Mouse (Mus musculus): ENCODE measurements around the gene Aen.

The Aen gene

DNA sequence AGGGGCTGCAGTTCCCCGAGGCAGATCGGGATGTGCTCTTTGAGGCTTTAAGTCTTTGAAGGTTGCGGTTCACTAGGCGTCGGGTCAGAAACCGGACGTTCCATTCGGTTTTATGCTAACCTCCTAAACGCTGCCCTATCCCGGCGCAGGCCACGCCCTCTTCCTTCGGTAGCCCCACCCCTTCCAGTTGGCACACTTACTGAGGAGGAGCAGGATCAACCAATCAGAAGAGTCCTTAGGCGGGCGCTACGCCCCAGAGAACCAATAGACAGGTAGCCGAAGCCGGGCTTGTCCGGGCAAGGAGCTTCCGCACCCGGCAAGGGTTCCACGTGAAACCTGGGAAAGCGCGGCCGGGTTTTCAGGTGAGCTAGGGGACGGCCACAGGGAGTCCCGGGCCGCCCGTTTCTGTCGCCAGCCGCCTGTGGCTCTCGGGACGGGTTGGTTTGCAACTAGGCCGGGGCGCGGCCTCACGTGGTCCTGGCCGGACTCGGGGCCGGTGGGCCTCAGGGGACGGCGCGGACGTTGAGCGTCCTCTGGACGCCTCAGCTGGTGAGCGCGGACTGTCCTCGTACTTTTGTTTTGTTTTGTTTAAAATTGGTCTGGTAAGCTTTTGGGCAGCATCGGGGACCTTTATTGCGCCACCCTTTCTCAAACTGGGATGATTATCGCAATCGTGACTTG, at the start of gene Aen:
Aen (plus strand) TSS at position 202 of the 681 bp plus-strand sequence.
- DNase-seq (ENCODE audit: extremely low spot score, low read depth, low spot score): peak; percentile 97

DNA sequence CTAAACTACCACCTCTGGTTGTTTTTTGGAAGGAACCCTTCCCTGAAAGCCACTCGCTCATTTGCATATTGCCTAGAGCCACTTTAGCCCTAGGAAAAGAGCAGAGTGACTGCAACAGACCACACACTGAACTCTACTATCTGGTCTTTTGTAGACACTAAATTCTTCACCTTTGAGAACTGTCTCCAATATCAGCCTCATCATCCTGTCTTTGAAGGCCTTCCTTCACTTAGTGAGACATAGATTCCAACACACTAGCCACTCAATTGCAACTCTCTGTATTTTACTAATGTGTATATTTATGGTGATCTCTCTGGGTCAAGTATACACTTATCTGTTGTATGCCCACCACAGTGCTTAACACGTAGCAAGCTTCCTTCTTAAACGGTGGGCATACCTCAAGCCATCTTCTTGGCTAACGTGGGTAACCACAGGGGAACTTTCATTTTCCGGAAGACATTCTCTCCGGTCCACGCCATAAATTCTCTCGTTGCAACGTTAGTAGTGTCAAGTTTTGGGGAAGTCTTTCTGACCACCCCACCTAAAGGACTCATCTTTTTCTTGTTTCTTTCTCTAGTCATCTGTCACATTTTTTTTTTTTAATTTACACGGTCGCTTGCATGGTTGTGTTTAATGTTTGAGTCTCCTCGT, 49.5 kb upstream of the Aen start:
- DNase-seq (ENCODE audit: extremely low spot score, low read depth, low spot score): no peak

DNA sequence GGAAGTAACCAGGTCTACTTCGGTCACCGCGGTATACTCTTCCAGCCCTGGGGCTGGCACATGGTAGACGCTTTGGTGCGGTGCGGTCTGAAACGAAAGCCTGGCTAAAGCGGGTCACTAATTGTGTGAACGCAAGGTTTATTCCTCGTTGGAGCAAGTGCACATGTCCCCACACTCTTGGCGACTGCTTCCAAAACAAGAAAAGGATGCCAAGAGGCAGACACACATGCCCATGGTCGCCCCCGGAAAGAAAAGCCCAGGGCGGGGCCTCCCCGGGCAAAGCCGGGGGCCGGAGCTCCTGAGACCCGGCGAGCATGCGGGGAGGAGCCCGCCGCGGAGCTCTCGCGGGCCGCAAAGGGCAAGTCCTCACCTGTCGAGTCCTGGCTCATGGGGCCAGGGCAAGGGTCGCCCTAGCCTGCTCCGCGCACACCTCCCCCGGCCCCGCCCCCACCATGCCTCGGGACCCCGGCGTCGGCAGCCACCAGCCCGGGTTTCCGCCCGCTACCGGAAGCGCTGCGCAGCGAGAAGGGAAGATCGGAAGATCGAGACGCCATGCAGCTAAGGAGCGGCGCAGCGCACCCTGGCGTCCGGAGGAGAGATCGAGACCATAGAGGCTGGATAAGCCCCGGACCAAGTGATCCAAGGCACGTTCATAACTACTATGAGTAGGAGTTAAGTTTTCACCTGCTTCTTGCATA, 48.8 kb upstream of the Aen start, which contains the start of gene Det1:
Det1 (minus strand) TSS at position 527 of the 698 bp plus-strand sequence.
- peak; percentile 86 for DNase-seq (ENCODE audit: extremely low spot score, low read depth, low spot score)

DNA sequence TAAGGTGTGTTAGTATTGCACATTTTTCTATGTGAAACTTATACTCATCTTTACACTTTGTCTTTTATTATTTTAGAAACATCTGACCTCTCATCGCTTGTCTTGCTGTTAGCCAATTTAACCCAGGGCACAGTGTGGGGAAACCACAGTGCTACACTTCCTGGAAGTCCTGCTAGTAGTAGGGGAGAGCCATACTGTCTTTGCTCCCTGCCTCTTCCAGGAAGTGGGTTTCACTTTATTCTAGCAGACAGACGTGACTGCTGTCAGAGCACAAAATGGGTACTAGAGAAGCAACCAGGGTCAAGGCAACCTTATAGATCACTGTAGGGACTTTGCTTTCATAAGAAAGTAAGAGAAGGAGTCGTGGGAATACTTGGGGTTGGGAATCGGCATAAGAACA, 41.6 kb upstream of the Aen start:
- DNase-seq (ENCODE audit: extremely low spot score, low read depth, low spot score): no peak

DNA sequence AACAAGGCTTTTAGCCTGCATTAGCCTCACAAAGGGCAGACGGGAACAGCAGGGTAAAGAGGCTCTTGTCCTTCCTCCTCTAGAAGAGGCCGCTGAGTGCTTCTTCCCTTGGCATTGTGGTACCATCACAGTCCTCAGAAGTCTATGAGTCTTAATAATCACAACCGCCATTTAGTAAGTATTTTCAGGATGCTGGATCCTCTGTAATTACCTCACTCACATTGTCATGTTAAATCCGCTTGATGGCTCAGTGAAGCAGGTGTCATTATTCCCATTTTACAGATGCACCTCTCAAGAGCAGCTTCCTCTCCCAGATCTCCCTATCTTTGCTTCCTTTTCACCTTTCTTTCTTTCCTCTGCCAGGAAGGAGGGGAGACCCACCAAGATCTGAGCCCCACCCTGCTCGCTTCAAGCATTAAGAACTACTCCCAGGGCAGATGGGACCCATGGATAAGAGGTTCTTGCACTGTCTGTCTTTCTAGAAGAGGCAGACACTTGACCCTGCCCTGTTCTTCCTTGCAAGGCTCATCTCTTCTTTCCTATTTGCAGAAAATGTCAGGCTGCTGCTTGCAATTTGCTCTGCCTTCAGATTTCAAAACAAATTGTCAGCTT, 40.5 kb upstream of the Aen start:
- DNase-seq (ENCODE audit: extremely low spot score, low read depth, low spot score): no peak

DNA sequence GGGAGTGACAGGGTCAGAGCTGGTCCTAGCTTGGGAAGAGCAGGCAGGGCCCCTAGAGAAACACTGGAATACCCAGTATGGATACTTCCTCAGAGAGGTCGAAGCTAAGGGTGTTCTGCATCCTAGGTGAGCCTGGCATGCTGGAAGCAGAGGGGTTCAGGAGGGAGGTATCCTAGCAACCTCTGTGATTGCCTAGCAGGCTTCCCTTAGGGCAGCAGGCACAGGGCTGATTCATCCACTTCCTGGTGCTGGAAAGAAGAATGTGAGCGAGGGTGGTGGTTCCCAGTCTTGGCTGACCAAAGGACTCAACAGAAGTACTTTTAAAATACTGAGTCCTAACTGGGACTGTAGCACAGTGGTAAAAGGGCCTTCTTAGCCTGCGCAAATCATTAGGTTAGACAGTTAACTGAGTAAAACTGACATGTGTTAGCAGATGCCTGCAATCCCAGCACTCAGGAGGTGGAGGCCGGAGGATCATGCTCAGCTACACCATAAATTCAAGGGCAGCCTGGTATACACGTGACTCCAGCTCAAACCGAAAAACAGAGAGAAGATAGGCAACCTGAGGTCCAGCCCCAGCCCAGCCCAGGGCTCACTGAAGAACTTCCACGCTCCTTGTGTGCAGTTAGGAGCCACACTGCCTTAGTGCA, 31.7 kb upstream of the Aen start:
- DNase-seq (ENCODE audit: extremely low spot score, low read depth, low spot score): no peak

DNA sequence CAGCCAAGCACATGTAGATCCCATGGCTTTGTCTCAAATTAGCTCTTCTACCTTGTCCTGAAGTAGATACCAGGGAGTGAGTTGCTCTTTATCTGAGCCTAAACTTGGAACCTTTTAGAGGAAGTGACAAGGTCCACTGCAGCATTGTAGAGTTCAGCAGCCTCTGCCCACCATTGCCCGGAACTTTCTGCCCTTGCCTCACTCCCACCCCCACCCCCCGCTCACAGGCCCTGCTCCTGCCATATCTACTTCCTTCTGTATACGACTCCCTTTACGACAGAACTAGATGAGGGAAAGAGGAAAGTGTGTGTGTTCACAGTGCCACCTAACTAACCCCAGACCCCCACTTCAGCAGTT, 31.2 kb upstream of the Aen start:
- no peak for DNase-seq (ENCODE audit: extremely low spot score, low read depth, low spot score)

DNA sequence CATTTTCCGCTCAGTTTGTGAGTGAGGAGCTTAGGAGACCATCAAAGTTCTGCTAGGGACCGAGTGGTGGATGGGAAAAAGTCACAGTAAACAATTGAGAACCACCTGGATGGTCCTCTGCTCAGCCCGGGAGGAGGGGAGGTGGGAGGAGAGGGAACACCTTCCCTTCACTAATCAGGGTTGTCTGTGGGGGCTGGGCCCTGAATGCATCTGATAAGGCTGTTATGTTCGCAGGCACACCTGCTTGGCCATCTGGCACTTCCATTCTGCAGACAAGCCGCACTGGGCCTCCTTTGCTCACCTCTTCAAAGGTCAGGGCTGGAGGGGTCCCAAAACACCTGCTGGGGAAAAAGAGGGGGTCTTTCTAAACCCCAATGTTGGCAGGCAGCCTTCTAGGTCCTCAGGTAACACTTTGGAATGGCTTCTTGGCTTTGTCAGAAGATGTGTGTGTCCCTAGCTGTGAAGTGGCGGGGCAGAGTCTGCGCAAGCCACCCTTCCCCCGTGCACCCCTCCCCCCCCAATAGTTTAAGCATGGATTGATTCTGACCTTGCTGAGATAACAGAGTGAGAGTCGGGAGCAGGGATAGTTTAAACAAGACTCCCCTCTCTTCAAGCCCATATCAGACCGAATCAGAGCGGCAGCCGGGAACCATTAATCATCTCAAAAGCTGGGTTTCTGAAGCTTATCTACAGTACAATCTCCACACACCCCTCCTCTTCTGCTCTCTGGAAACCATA, 30.3 kb upstream of the Aen start:
- DNase-seq (ENCODE audit: extremely low spot score, low read depth, low spot score): no peak

DNA sequence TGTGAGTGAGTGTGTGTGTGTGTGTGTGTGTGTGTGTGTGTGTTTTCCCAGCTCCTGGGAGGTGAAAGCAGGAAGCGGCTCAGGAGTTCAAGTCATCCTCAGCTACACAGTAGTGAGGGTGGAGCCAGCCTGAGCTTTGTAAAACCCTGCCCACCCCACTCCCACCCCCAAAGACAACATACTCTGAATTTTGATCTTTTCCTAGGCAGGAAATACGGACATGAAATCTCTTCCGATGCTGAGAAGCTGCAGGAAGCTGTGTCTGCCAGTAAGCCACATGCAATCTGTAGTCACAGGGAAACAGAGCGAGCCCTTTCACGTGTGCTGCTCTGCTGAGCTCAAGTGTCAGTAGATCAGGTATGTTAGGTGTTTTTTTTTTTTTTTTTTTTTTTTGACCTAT, 26.9 kb upstream of the Aen start:
- no peak for DNase-seq (ENCODE audit: extremely low spot score, low read depth, low spot score)

DNA sequence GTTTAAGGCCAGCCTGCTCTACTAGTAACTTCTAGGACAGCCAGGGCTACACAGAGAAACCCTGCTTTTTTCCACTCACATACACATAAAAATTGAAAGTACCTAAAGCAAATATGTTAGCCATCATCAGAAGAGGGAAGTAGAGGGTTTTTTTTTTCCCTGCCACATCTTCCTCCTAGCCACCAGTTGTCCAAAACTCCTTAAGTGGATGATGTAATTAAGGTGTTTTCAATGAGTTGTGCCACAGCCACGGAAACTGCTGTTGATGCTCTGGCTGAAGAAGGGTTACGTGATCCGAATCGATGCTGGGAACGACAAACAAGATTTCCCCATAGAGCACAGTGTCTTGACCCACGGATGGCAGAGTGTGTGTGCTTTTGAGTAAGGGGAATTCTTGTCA, 23.3 kb upstream of the Aen start:
- DNase-seq (ENCODE audit: extremely low spot score, low read depth, low spot score): no peak

DNA sequence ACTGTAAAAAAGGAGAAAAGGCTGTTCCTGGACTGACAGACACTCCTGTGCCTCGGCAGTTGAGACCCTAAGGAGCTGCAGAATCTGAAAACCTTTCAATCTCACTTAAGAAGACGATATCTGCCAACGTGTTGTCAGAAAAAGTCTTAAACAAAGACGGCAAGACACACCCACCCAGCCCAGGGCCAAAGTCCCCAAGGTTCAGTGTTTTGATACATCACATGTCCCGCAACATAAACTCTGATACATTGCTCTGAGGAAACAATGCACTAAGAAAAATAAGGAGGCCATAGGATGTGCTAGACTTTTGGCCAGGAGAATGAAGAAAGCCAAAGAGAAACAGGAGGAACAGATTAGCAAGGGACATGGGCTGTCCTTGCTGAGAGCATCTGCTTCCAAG, 22.8 kb upstream of the Aen start:
- no peak for DNase-seq (ENCODE audit: extremely low spot score, low read depth, low spot score)

DNA sequence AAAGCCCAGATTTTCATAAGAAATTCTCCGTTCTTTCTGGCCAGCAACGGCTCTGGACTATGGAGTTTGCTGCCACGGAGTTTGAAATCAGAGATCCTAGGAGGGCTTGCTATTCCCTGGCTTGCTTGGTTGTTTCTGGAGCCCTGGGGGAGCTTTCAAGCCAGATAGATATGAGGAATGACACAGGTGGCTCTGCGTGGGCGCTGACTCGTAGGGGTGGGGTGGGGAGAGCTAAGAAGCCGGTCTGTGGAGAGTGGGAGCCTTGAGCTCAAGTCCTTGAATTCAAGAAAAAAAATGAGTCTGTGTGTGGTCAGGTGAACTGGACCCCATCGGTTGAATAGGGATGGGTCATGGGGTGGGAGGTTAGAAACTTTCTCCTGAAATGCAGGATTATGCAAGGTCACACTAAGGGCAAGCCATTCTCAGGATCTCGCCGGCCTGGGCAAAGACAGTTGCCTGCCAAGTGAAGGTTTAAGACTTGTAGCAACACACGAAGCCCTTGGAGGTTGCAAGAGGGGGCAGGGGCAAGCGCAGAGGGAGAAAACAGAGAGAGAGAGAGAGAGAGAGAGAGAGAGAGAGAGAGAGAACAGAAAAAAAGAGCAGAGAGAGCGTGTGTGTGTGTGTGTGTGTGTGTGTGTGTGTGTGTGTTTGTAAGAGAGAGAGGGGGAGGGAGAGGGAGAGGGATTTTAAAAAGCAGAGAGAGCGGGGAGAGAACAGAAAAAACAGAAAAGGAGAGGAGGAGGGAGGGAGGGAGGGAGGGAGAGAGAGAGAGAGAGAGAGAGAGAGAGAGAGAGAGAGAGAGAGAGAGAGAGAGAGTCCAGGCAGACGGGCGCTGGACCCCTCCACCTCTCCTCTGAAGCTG, 13.8 kb upstream of the Aen start:
- no peak for DNase-seq (ENCODE audit: extremely low spot score, low read depth, low spot score)

DNA sequence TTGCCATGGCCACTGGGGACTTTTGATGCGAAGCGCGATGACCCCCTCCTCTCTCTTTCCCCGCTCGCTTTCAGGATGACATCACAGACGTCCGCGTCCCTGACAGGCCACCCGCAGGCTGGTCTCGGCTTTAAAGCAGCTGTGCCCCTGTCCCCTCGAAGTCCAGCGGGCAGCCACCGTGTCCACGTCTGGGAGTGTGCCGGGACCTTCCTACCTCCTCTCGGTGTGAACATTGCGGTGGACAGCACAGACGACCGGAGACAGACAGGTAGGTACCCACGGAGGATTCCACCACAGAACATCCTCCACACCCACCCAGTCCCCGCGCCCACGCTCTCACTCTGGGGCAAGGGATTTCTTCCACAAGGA, 13.2 kb upstream of the Aen start:
- DNase-seq (ENCODE audit: extremely low spot score, low read depth, low spot score): no peak

DNA sequence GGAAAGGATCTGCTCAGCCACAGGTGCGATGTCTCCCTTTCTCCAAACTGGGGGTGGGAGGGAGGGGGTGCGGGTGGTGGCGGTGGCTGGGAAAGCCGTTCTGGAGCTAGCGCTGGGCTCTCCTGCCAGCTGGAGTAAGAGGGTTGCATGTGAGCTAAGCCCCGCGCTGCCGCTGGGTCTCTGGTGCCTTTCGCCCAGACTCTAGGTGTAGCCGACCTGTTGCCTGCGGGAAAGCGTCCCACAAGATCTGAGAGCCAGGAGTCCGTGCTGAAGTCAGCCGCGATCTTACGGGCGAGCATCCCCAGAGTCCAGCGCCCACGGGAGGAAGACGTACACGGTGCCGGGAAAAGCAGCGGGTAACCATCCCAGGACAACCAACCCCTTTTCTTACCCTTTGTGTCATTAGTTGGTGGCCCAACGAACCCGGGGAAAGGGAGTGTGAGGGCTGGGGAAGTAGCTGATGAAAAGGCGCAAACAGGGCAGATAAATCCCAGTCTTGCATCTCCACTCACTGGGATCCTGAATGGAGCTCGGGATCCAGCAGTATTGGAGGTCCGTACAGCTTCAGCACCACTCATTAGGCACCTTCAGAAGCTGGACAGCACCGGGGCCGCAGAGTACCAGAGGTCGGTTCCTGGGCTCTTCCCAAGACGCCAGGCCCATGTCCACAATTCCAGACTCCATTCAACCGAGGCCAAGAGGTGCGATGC, 12.5 kb upstream of the Aen start:
- no peak for DNase-seq (ENCODE audit: extremely low spot score, low read depth, low spot score)

DNA sequence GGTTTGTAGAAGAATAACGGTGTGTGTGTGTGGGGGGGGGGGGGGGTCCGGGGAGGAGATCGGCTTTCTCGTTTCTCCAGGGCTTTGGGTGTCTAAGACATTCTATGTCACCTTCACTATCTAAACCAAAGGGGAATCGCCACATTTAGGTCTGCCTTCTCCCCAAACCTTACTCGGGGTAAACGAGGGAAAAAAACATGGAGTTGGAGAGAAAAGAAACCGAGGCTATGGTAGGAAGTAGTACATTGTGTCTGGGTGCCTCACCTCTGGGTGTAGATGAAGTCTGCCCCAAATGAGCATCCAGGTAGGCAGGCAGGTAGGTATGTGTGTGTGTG, 12.0 kb upstream of the Aen start:
- no peak for DNase-seq (ENCODE audit: extremely low spot score, low read depth, low spot score)

DNA sequence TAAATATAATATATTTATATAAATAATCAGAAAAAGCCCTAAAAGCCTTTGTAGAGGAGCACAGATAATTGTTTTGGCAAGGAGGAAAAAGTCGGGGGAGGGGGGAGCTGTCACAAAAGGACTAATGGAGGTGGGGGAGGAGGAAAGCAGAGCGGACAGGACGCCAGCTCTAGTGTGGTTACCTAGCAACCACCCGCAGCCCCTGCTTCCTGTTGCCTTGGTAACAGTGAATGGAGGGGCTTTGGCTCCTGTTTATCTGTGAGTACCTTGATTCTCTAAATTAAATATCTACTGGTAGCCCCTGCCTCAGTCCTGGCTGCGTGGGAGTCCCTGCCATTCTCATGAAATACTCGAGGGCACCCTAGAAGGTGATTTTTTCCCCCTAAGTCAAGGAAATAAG, 11.5 kb upstream of the Aen start:
- no peak for DNase-seq (ENCODE audit: extremely low spot score, low read depth, low spot score)

DNA sequence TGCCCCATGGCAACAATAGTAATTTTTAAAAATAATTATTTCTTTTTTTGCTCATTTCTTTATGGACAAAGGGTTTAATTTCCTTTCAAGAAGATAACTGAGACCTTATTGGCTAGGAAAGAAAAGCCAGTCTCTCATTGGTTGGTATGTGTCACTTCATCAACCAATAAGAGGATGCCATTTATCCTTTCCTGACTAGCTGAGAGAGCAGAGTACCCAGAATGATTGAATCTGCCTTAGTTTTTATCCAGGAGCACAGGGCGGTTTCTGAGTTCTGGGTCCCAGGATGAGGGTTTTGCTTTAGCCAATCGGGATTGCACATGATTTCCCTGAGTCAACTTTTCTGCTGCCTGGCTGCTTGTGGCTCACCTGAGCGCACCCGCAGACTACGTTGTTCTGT, 10.2 kb upstream of the Aen start:
- DNase-seq (ENCODE audit: extremely low spot score, low read depth, low spot score): no peak

DNA sequence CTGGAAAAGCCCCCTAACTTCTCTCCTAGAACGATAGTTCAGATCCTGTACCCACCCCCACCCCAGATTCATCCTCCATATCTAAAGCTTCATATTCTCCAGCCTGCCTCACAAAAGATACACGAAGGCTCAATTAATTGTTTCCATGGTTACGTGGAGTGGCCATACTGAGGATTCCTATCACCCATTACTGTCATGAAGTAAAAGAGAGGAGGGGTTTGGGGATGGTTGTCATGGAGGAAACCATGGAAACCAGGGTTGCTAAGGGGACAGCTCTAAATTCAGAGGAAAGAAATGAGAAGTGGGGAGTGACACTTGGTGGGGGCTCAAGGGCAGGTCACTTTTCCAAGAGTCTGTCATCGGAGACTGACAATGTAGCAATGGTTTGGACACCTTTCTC, 9.2 kb upstream of the Aen start:
- no peak for DNase-seq (ENCODE audit: extremely low spot score, low read depth, low spot score)

DNA sequence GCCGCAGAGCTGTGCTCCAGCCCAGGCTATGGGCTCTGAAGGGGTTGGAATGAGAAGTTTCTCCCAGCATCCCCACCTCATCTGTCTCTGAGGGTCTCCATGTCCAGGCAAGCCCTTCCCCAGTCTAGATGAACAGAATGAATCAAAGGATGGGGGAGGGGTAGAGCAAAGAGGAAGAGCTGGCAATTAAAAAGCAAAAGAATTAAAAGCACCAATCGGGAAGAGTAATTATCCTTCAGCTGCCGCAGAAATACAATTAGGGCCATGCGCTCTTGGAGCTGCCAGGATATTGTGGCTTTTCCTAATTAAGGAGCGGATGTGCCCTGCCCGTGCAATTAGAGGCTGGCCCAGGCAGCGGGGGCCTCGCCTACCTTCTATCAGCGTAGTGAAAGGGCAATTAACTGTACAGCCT, 8.2 kb upstream of the Aen start:
- DNase-seq (ENCODE audit: extremely low spot score, low read depth, low spot score): no peak
